Mouse (Mus musculus) ES-CJ7 (cell line): ENCODE data around the gene Mamdc2.
"Not testable (repeated sequence)": the region's sequence is repeated elsewhere in the genome, so short reads cannot be mapped to it uniquely, and the experiment has no call there.

ENCODE experiments used
- DNase-seq: peaks from one replicate; pipeline ENCODE4 v3.0.0; 2011; ENCODE audit warnings: low read depth, low spot score

Gene Mamdc2

DNA sequence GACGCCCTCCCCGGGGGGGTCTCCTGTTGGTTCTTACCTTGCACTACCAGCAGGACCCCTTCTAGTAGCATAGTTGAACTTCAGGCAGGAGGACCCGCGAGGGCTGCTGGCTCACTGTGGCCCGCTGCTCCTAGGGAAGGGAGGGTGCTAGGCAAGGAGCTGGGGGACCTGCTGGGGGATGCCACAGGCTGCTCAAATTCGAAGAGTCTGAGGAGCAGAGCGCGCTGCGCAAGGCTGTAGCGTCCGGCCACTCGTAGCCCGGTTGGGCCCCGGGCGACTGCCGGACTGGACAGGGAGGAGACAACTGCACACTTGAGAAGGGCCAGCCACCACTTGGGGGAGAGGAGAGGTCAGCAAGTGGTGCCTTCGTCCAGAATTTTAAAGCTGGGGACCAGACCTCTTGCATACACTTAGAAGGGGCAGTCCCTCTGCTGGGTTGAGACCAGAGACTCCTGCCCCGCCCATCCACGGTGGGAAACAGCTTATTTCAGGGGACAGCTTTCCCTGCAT is at the start of gene Mamdc2:
TSS of gene Mamdc2 (minus strand) at position 455 of the 510 bp plus-strand sequence.
- no peak for DNase-seq

- DNase-seq = peak; percentile 84
Measured at GRCm38 (mm10) chr19:23498011-23498410, 49.8 kb upstream of the Mamdc2 start.

GRCm38 (mm10) chr19:23497171-23497917 is 49.1 kb upstream of the Mamdc2 start:
- DNase-seq = peak; percentile 60

DNA sequence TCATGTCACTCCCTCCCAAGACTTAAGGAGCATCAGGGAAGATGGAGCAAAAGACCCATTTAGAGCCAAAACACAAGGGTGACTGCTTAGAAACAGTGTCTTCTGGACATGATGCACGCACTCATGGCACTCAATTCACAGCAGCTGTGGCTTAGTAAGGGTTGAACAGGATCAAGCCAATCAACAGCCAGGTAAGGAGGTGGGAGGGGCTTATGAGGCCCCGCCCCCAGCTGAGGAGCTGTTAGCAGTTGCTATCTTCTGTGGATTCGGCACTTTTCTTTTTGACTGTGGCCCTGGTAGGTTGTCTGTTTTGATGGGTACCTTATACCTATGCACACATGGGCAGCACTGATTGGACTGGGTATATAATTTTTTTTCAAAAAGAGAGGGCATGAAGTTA is 48.3 kb upstream of the Mamdc2 start:
- peak; percentile 49 for DNase-seq

DNA sequence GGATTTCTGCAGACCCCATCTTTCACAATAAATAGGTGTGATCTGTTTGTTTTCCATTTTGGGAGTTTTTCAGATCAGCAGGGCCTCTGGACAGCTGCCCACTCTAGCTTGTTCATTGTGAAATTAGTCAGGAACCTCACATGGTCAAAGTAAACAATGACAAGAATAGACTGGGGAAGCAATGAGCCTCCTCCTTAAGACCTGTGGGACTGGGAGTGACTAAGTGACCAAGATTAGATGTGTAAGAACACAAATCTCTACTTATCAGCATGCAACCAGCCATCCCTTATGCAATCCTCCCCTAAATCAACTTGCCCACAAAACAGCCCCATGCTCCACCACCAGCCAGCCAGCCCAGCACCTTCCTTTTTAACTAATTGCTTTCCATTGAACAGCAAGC is 44.4 kb upstream of the Mamdc2 start:
- no peak for DNase-seq

GRCm38 (mm10) chr19:23490703-23491102 is 42.5 kb upstream of the Mamdc2 start:
- not testable (repeated sequence) for DNase-seq

- no peak for DNase-seq
Measured at GRCm38 (mm10) chr19:23489780-23490179, 41.5 kb upstream of the Mamdc2 start.

GRCm38 (mm10) chr19:23487421-23487820 is 39.2 kb upstream of the Mamdc2 start:
- no peak for DNase-seq

DNA sequence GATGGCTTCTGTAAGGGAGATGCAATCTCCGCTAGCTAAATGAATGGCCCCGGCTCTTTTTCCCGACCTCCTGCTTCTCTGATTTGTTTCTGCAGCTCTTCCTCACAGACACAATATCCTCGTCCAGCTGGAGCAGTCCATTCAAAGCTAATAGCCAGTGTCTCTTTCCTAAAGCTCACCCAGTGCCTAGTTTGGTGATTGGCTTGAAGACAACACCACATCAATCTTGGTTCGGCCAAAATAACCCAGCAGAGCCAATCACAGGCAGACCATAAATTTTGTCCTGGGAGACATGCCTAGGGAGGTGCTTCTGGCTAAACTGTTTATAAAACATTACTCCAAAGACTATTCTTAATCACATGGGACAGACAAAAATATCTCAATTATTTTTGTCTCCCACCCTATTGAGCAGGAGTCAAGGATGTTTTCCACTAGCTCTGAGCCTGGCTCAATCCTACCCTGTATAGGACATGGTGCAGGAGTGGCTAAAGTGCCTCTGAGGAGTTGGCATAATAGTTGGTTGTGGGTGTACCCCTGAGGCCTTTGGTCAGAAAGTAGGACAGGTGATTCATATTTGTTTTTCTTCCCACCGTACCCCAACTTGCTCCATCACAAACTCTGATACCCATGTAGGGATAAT is 38.5 kb upstream of the Mamdc2 start:
- DNase-seq = no peak

- no peak for DNase-seq
Measured at GRCm38 (mm10) chr19:23485940-23486600, 37.8 kb upstream of the Mamdc2 start.

- DNase-seq = not testable (repeated sequence)
Measured at GRCm38 (mm10) chr19:23482571-23482970, 34.3 kb upstream of the Mamdc2 start.

DNA sequence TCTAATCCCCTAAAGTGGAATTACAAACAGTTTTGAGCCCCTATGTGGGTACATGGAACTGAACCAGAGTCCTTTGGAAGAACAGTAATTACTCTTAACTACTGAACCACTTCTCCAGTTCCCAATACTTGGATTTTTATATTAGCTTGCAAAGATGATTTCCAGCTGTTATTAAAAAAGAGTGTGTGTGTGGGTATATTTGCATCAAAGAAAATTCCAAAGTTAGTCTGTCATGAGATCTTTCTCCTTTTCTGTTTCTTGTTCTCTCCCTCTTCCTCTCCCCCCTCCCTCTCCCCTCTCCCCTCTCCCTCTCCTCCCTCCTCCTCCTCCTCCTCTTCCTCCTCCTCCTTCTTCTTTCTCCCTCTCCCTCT is 31.3 kb upstream of the Mamdc2 start:
- no peak for DNase-seq

DNA sequence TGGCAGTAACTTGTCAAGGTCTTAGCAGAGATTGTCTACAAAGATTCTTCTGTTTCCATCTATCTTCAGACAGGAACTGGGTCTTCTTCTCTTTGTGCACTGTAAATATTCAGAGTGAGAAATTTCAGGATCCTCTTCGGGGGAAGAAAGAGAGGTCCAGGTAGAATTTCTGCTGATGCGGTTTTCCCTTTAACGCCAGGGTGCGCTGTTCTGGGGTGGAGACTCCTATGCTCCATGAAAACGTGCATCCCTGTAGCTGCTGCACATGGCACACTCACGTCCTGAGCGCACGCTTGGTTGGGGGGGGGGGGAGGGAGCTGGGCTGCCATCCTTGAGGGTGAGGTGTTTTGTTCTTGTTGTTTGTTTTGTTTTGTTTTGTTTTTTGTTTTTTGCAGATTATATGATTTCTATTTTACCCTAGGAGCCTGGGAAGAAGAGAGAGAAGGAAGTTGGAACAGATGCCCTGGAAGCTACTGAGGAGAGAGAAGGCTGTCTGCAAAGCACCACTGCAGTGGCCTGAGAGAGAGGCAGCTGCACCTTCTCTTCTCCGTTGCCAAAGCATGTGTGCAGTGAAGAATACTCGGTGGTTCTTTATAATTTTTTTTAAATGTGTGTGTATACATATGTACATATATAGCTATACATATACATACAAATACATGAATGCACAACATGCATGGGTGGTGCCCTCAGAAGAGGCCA is 30.8 kb upstream of the Mamdc2 start:
- peak; percentile 85 for DNase-seq

DNA sequence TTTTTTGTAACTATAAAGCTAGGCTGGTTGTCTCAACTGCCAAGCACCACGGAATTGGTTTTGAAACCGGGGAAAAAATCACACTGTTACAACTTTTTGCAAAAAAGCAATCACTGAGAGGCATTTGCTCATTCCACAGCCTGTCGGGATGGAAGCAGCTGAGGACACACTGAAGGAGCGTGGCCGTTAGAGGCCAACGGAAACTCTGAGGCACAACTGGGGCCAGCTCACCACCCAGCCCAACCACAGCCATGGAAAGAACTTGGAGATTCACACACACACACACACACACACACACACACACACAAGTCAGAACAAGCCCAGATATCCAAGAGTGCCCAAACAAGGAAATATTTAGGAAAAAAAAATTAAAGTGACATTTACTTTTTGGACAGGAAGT is 29.6 kb upstream of the Mamdc2 start:
- DNase-seq = no peak

- peak; percentile 84 for DNase-seq
Measured at GRCm38 (mm10) chr19:23467866-23468265, 19.6 kb upstream of the Mamdc2 start.

- DNase-seq = peak; percentile 10
Measured at GRCm38 (mm10) chr19:23467011-23467410, 18.8 kb upstream of the Mamdc2 start.

GRCm38 (mm10) chr19:23457492-23457891 is 9.2 kb upstream of the Mamdc2 start:
- DNase-seq = peak; percentile 9

GRCm38 (mm10) chr19:23451361-23451760 is 3.1 kb upstream of the Mamdc2 start:
- no peak for DNase-seq

DNA sequence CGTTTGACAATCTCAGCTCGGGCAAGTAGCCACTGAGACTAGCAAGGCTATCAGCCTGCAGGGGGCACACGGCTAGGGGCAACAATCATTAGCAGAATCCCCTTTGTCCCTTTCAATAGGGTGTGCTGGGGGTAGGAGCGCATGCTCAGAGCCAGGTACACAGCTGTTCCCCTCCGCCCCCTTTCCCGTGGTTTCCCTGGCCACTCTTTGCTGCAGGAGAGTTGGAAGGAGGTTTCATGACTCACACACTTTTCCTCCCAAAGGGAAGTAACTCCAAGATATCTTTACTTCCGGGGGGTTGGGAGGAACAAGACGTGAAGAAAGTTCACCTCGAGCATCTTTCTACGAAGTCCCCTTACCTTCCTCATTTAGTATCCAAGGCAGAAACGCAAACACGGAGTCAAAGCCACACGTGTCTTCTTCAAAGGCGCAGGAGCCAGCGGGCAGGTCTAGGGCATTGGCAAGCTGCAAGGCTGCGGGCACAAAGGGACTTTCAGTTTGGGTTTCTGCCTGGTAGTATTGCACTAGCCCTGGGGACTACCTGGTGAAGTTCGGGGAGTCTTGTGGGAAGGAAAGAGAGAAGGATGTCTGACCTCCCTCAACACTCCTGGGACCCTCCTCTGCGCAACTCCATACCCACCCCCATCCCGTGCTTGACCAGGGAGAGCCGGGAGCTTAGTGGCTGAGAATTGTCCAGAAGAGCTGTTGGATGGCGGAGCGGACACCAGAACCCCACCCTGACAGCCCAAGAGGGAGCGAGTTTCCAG is 838 bp downstream of the Mamdc2 start:
- peak; percentile 52 for DNase-seq

DNA sequence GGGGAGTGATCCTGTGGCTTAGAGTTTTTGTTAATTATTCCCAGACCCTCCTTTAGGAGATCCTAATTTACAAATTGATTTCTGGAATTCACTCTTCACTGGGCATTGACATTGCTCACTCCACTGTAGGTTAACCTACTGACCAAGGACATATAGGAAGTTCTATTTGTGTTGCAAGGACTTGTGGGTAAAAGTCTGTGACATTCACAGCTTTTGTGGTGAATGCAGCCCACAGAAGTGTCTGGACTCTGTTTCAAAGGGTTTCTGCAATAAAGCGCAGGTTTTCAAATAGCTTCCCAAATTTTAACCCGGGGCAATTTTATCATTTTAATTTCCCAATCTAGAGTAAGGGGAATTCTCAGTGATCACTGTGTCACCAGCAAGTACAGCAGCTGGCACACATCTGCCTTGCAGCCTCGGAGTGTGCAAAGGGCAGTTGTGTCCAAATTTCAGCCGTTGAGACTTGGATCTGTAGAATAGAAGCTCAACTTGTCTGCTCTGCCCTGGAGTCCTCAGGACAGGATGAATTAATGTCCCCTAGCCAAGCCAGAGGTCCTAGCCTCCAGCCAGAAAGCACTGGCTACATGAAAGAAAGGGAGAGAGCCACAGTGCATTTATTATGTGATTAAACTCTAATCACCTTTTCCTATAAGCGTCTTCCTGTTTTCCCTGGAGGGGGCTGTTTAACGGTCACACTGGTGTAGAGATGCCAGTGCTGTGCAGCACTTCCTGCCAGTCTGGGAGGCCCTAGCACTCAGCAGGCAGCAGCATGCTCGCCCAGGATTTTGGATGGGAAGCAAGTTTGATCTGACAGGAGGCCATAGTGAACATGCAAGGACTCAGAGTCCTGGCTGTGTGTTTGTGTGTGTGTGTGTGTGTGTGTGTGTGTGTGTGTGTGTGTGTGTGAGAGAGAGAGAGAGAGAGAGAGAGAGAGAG is 3.1 kb downstream of the Mamdc2 start:
- no peak for DNase-seq
